Mouse (Mus musculus) heart, postnatal 0 days (tissue): Measurements from ENCODE around the gene Rfx2.

Source experiments
- CTCF ChIP-seq: IDR thresholded peaks from 2 replicates; pipeline ENCODE4 v1.5.1; 2016; ENCODE audit warnings: antibody characterized with exemption, control low read depth, low read depth
- EP300 ChIP-seq: IDR thresholded peaks from 2 replicates; pipeline ENCODE4 v1.6.1; 2016; ENCODE audit warnings: antibody characterized with exemption, low read depth

- TF ChIP-seq CTCF (no peak), EP300 (no peak)
These were observed 28.1 kb upstream of the Rfx2 start for GRCm38 (mm10) chr17:56858922-56859321.
